Mouse (Mus musculus) olfactory bulb, adult 2 months (tissue): ENCODE measurements around the gene Ppp1r15b. TPM values are rescaled to one million over a fixed set of nuclear protein-coding genes. Genes with fewer than 3 reads are reported as not detected.

Experiments
- H3K27ac ChIP-seq: fragments of 200-500 bp; 2 replicates; pipeline ENCODE4 v1.5.1; 2012; ENCODE audit warnings: low read depth, low read length; ENCODE audit not compliant: insufficient read depth
- H3K4me1 ChIP-seq: fragments of 200-500 bp; 2 replicates; pipeline ENCODE4 v1.6.1; 2012; ENCODE audit warnings: low read length; ENCODE audit not compliant: control insufficient read depth, insufficient read depth
- H3K4me3 ChIP-seq: fragments of 200-500 bp; 2 replicates; pipeline ENCODE4 v1.5.1; 2012; ENCODE audit warnings: mild to moderate bottlenecking, low read depth, low read length, moderate library complexity; ENCODE audit not compliant: insufficient read depth
- CTCF ChIP-seq: fragments of 200-500 bp; IDR thresholded peaks from 2 replicates; pipeline ENCODE4 v1.5.1; 2012; ENCODE audit warnings: low read depth, mild to moderate bottlenecking, low read length, moderate library complexity; ENCODE audit not compliant: insufficient read depth
- POLR2A ChIP-seq: fragments of 200-500 bp; IDR thresholded peaks from 2 replicates; pipeline ENCODE4 v1.6.1; 2012; ENCODE audit warnings: mild to moderate bottlenecking, low read depth, low read length, moderate library complexity; ENCODE audit not compliant: insufficient read depth
- WGBS: fragments of 180-500 bp; shearing (Covaris S2); methylation state at CpG from one replicate; pipeline ENCODE4 v1.1.7; 2018; 5-methylcytosine and 5-hydroxymethylcytosine counted together
- polyA plus RNA-seq: library from polyadenylated mRNA; stranded (reverse); fragments of >200 nt; gene quantifications from 2 replicates; pipeline ENCODE4 v1.2.4, GENCODE M21; 2012; ENCODE audit warnings: low replicate concordance; ENCODE audit not compliant: missing spikeins, insufficient read depth, insufficient read length

Gene Ppp1r15b
- polyA plus RNA-seq, 1 experiment = not detected

GRCm38 (mm10) chr1:133089415-133089814, 41.5 kb upstream of the Ppp1r15b start:
- TF ChIP-seq CTCF (no peak), POLR2A (no peak)
- Histone ChIP-seq H3K4me1 (peaks cover 2% of the 10 kb centered on the region; the same call in 1 of the 2 replicates), H3K27ac (no peak overlapping the region), H3K4me3 (no peak overlapping the region)
- whole genome bisulfite sequencing = 66% methylated on average over 4 of the region's 4 CpGs

- no peak overlapping the region for H3K4me3 ChIP-seq
- 83% methylated on average over 6 of the region's 6 CpGs for WGBS
- no peak overlapping the region for H3K27ac ChIP-seq
- TF ChIP-seq POLR2A (no peak), CTCF (no peak)
- peaks cover 2% of the 10 kb centered on the region; the same call in 1 of the 2 replicates for H3K4me1 ChIP-seq
These were observed 40.3 kb upstream of the Ppp1r15b start for GRCm38 (mm10) chr1:133090641-133091040.

- Histone ChIP-seq H3K27ac (no peak overlapping the region), H3K4me1 (peaks cover 2% of the 10 kb centered on the region; the same call in 1 of the 2 replicates), H3K4me3 (no peak overlapping the region)
- no peak for TF ChIP-seq POLR2A
- TF ChIP-seq CTCF = no peak
- WGBS = 85% methylated on average over 8 of the region's 8 CpGs
These were observed 39.5 kb upstream of the Ppp1r15b start for GRCm38 (mm10) chr1:133091483-133091882.

- no peak overlapping the region for H3K27ac ChIP-seq
- H3K4me3 ChIP-seq = no peak overlapping the region
- H3K4me1 ChIP-seq = no peaks in the 10 kb centered on the region
- TF ChIP-seq POLR2A (no peak), CTCF (no peak)
- 89% methylated on average over 7 of the region's 7 CpGs for WGBS
These were observed 37.2 kb upstream of the Ppp1r15b start for GRCm38 (mm10) chr1:133093719-133094118.

DNA sequence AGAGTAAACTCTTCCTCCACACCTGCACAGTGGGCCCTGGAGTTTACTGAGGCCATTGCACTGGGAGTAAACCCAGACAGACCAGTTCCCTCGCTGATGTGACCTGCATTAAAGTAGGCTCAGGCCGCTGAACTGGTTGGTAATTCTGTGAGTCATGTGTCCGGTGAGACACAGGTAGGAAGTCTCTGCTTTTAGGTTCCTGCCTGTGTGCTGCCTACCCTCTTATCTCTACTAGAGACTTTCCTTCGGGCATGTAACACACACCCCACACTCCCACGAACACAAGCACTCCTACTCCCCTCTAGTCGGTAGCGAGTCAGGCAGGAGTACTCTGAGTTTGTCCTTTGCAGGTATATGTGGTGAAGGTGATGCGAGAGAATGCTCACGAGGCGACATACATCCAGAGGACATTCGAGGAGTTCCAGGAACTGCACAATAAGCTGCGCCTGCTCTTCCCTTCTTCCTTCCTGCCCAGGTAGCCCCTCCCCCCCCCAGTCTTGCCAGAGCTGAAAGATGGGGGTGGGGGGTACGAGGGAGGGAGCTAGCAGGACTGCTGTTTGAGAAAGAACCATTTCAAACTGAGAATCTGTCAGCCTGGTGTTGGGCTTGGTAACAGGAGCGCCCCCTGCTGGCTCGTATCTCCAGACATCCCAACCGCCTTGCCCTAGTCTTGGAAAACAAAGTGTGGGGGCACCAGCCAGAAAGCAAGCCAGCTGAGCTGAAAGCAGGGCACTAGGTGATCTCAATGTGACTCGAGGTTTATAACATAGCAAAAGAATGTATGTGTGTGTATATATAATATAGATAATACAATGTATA, 29.8 kb upstream of the Ppp1r15b start:
- H3K4me3 ChIP-seq = no peak overlapping the region
- peak; percentile 79 for TF ChIP-seq CTCF
- TF ChIP-seq POLR2A = no peak
- peaks cover 4% of the 10 kb centered on the region for H3K4me1 ChIP-seq
- WGBS = 43% methylated on average over 17 of the region's 17 CpGs
- H3K27ac ChIP-seq = no peak overlapping the region

GRCm38 (mm10) chr1:133102108-133102507, 28.8 kb upstream of the Ppp1r15b start:
- 80% methylated on average over 5 of the region's 5 CpGs for WGBS
- H3K27ac ChIP-seq = no peak overlapping the region
- TF ChIP-seq CTCF (no peak), POLR2A (no peak)

GRCm38 (mm10) chr1:133103315-133103714, 27.6 kb upstream of the Ppp1r15b start:
- TF ChIP-seq POLR2A = no peak
- TF ChIP-seq CTCF = no peak
- H3K4me3 ChIP-seq = no peak overlapping the region
- peaks cover 4% of the 10 kb centered on the region for H3K4me1 ChIP-seq
- 90% methylated on average over 7 of the region's 7 CpGs for WGBS
- no peak overlapping the region for H3K27ac ChIP-seq

More at GRCm38 (mm10) chr1:133102108-133102507, 28.8 kb upstream of the Ppp1r15b start:
- H3K4me3 ChIP-seq = no peak overlapping the region
- H3K4me1 ChIP-seq = peaks cover 4% of the 10 kb centered on the region

DNA sequence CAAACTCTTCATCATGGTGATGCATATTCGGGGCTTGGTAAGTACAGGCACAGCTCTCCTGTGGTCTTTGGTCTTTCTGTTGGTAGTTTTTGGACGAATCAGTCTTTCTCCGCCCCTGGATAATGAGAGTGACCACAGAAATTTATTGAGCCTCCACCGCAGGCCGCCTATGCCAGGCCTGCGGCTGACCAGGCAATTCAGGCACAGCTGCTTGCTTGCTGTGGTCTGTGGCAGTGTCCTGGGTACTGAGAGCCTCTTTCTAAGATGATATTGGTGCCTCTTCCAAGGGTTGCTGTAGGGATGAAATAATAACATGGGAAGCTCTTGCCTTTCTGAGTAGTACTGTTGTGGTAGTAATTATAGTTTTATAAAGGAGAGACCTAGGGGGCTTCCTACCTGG, 27.1 kb upstream of the Ppp1r15b start:
- peaks cover 4% of the 10 kb centered on the region for H3K4me1 ChIP-seq
- TF ChIP-seq POLR2A (no peak), CTCF (no peak)
- 93% methylated on average over 6 of the region's 6 CpGs for WGBS
- no peak overlapping the region for H3K4me3 ChIP-seq
- no peak overlapping the region for H3K27ac ChIP-seq

- H3K27ac ChIP-seq = no peak overlapping the region
- H3K4me1 ChIP-seq = no peaks in the 10 kb centered on the region
- no peak overlapping the region for H3K4me3 ChIP-seq
- WGBS = 93% methylated on average over 4 of the region's 4 CpGs
- TF ChIP-seq POLR2A (no peak), CTCF (no peak)
These were observed 14.8 kb upstream of the Ppp1r15b start for GRCm38 (mm10) chr1:133116108-133116507.
